In genomic region chr4:70220277-70221180, GRCm38 (mm10) we compare ENCODE assay signal across 9 mouse cellular contexts.
DNase-seq lines count a peak whose midpoint lies in the region; ATAC-seq lines count a peak whose summit lies in the region.
"Had no signal": no experiment of that assay in that cellular context is flagged by ENCODE, and none has a peak within 500 bp of the region (broad histone marks: within the 10 kb centered on the region; RNA-seq: fewer than 3 reads in every experiment).

No protein-coding gene starts in this region.

- H3K36me3 ChIP-seq in forebrain, embryonic 12.5 days (replicated peaks): peaks cover 67% of the 10 kb centered on the region
- H3K36me3 ChIP-seq in forebrain, embryonic 11.5 days (ENCODE audit: control insufficient read depth, insufficient read depth, low read length): peaks cover 3% of the 10 kb centered on the region
- H3K36me3 ChIP-seq in intestine, embryonic 16.5 days (ENCODE audit: control insufficient read depth, insufficient read depth, low read length): no peaks in the 10 kb centered on the region
- H3K36me3 ChIP-seq in limb, embryonic 12.5 days: peaks cover 57% of the 10 kb centered on the region

- H3K4me3 ChIP-seq in forebrain, embryonic 12.5 days (replicated peaks): no peak overlapping the region
- no peak overlapping the region for H3K4me3 ChIP-seq in forebrain, embryonic 11.5 days (ENCODE audit: low read depth, low read length)
- no peak overlapping the region for H3K4me3 ChIP-seq in intestine, embryonic 16.5 days (ENCODE audit: low read length)
- H3K4me3 ChIP-seq in limb, embryonic 12.5 days (replicated peaks): no peak overlapping the region
- H3K4me3 ChIP-seq: midbrain, embryonic 12.5 days had no signal

- no peak for DNase-seq in forebrain, embryonic 11.5 days (ENCODE audit: low spot score)
- DNase-seq in urinary bladder, postnatal 14 days (ENCODE audit: low spot score): peak; percentile 29
- no peak for DNase-seq in urinary bladder, postnatal 10 days (ENCODE audit: low spot score)
- DNase-seq in spleen, postnatal 36 days (ENCODE audit: low spot score in 2 of 2): no peak

- H3K27ac ChIP-seq in forebrain, embryonic 12.5 days: 0 out of 2 replicates have a peak overlapping the region, but pooled peaks have one; percentile 10
- H3K27ac ChIP-seq in forebrain, embryonic 11.5 days (ENCODE audit: low read depth, low read length): no peak overlapping the region
- H3K27ac ChIP-seq in intestine, embryonic 16.5 days (ENCODE audit: low read length): no peak overlapping the region
- peak overlapping the region; percentile 67; the same call in 1 of the 2 replicates for H3K27ac ChIP-seq in limb, embryonic 12.5 days
- H3K27ac ChIP-seq: midbrain, embryonic 12.5 days had no signal

- no peak overlapping the region for H3K4me2 ChIP-seq in forebrain, embryonic 12.5 days
- H3K4me2 ChIP-seq in forebrain, embryonic 11.5 days (ENCODE audit: low read depth, low read length, severe bottlenecking): no peak overlapping the region
- no peak overlapping the region for H3K4me2 ChIP-seq in intestine, embryonic 16.5 days (ENCODE audit: low read depth, low read length)
- no peak overlapping the region for H3K4me2 ChIP-seq in limb, embryonic 12.5 days
- H3K4me2 ChIP-seq: midbrain, embryonic 12.5 days had no signal

- H3K27me3 ChIP-seq in forebrain, embryonic 12.5 days: no peaks in the 10 kb centered on the region
- no peaks in the 10 kb centered on the region for H3K27me3 ChIP-seq in forebrain, embryonic 11.5 days (ENCODE audit: control insufficient read depth, insufficient read depth, low read length)
- no peaks in the 10 kb centered on the region for H3K27me3 ChIP-seq in intestine, embryonic 16.5 days (replicated peaks; ENCODE audit: control insufficient read depth, insufficient read depth, low read length)
- no peaks in the 10 kb centered on the region for H3K27me3 ChIP-seq in limb, embryonic 12.5 days
- H3K27me3 ChIP-seq: midbrain, embryonic 12.5 days had no signal

- no peaks in the 10 kb centered on the region for H3K4me1 ChIP-seq in forebrain, embryonic 12.5 days
- no peaks in the 10 kb centered on the region for H3K4me1 ChIP-seq in forebrain, embryonic 11.5 days (replicated peaks; ENCODE audit: control insufficient read depth, insufficient read depth, low read length)
- peaks cover 4% of the 10 kb centered on the region; the same call in 1 of the 2 replicates for H3K4me1 ChIP-seq in intestine, embryonic 16.5 days (ENCODE audit: control insufficient read depth, insufficient read depth, low read length)
- peaks cover 25% of the 10 kb centered on the region for H3K4me1 ChIP-seq in limb, embryonic 12.5 days (replicated peaks)
- H3K4me1 ChIP-seq: midbrain, embryonic 12.5 days had no signal

- 74% methylated on average over 10 of the region's 10 CpGs for WGBS in forebrain, embryonic 12.5 days
- WGBS in forebrain, embryonic 11.5 days: 84% methylated on average over 10 of the region's 10 CpGs
- WGBS in intestine, embryonic 16.5 days: 72% methylated on average over 10 of the region's 10 CpGs
- 68% methylated on average over 10 of the region's 10 CpGs for WGBS in limb, embryonic 12.5 days

- no peak overlapping the region for H3K9ac ChIP-seq in forebrain, embryonic 12.5 days
- no peak overlapping the region for H3K9ac ChIP-seq in forebrain, embryonic 11.5 days (ENCODE audit: low read length)
- H3K9ac ChIP-seq in intestine, embryonic 16.5 days (ENCODE audit: low read depth, low read length): no peak overlapping the region
- no peak overlapping the region for H3K9ac ChIP-seq in limb, embryonic 12.5 days (replicated peaks)
- H3K9ac ChIP-seq: midbrain, embryonic 12.5 days had no signal

- 0 out of 2 replicates have a peak, but pooled peaks have one; percentile 12 for ATAC-seq in forebrain, embryonic 12.5 days (ENCODE audit: low FRiP score)
- no peak for ATAC-seq in forebrain, embryonic 11.5 days (replicated peaks; ENCODE audit: low FRiP score)
- peak; percentile 72 for ATAC-seq in intestine, embryonic 16.5 days
- peak; percentile 78 for ATAC-seq in limb, embryonic 12.5 days (ENCODE audit: insufficient number of reproducible peaks, insufficient read depth, low FRiP score, low TSS enrichment, low read depth)
- no peak for ATAC-seq in megakaryocyte progenitor cell, adult 5-6 weeks (replicated peaks; ENCODE audit: poor library complexity)

- H3K9me3 ChIP-seq in forebrain, embryonic 12.5 days: no peaks in the 10 kb centered on the region
- H3K9me3 ChIP-seq in forebrain, embryonic 11.5 days (ENCODE audit: control insufficient read depth, low read length): no peaks in the 10 kb centered on the region
- H3K9me3 ChIP-seq in intestine, embryonic 16.5 days (ENCODE audit: control insufficient read depth, low read length): no peaks in the 10 kb centered on the region
- no peaks in the 10 kb centered on the region for H3K9me3 ChIP-seq in limb, embryonic 12.5 days
- H3K9me3 ChIP-seq: midbrain, embryonic 12.5 days had no signal

Comparison
In these comparisons a context has a peak if more than half of its experiments do, and no peak if none do; other contexts are left out.
1. ATAC-seq: peak in forebrain, embryonic 12.5 days (single experiment), intestine, embryonic 16.5 days (single experiment) and limb, embryonic 12.5 days (single experiment); none in forebrain, embryonic 11.5 days (single experiment) and megakaryocyte progenitor cell, adult 5-6 weeks (single experiment).
2. H3K27ac ChIP-seq: peak in forebrain, embryonic 12.5 days (single experiment) and limb, embryonic 12.5 days (single experiment); none in forebrain, embryonic 11.5 days (single experiment) and intestine, embryonic 16.5 days (single experiment).